Mouse (Mus musculus): ENCODE data around the gene Hnrnpr.

- TF ChIP-seq CTCF (IDR thresholded peaks at IDR 0.05; ENCODE audit: insufficient read depth, low read depth, low read length) (no peak), POLR2A (IDR thresholded peaks at IDR 0.05; ENCODE audit: insufficient read depth, low read depth, low read length) (no peak)
Observed at GRCm38 (mm10) chr4:136263555-136263954, 47.2 kb upstream of the Hnrnpr start.
